Mouse (Mus musculus): Measurements from ENCODE around the gene Chd3. TPM values are rescaled to one million over a fixed set of nuclear protein-coding genes. Genes with fewer than 3 reads are reported as not detected.

Gene Chd3
- polyA plus RNA-seq, 1 experiment from 2014 or later = 91.9 TPM

DNA sequence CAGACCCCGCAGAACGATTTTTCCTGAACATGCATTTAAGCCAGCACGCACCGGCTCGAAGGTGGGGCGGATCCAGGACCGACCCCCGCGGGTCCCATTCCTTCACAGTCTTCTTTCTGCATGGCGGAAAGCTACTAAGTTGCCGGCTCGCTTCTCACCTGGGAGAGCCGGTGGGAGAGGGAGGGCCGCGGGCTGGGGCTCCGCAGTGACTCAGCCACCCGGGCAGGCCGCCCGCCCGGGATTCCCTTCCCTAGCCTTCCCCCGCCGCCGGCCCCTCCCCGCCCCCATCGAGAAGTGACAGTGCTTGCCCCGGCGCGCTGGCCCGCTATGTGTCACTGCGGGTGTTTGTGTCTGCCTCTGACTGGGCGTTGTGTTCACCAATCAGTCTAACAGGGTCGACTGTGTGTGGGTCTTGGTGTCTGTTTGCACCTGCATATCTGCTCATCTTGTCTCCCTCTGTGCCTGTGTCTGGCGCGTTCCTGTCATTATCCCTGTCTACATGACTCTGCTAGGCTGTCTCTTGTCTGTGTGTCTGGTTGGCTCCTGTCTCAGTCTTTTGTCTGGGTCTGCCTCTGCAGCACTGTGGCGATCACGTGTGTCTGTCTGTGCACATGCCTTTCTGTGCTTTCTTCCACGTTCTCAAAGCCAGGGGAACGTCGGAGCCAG is 42.5 kb upstream of the Chd3 start:
- H3K9ac ChIP-seq (replicated peaks) = peak overlapping the region; percentile 99
- no peaks in the 10 kb centered on the region for H3K9me3 ChIP-seq
- H3K36me3 ChIP-seq = peaks cover 30% of the 10 kb centered on the region
- peak overlapping the region; percentile 96 for H3K4me2 ChIP-seq (replicated peaks)
- peaks cover 70% of the 10 kb centered on the region for H3K4me1 ChIP-seq (replicated peaks)
- WGBS = 1% methylated on average over 37 of the region's 39 CpGs
- ATAC-seq = no peak
- peak overlapping the region; percentile 100 for H3K27ac ChIP-seq
- no peaks in the 10 kb centered on the region for H3K27me3 ChIP-seq
- peak overlapping the region; percentile 83 for H3K4me3 ChIP-seq (replicated peaks)

DNA sequence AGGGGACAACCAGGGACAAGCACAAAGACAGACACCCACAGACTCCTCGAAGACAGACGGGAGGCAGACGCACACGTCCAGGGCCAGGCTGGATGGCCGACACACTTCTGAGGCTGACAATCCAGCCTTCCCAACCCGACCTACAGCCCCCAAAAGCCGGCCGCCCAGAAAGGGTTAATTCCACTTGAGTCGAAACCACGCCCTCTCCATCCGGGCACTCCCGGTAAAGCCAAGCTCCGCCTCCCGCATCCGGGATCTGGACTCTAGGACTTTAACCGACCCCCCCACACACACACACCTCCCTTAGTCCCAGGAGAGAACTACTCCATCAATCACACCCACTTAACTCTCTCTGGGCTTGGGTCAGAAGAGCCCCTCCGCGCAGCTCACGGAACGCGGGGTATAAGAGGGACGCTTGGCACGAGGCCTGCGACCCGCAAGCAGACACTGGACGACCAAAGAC is 41.9 kb upstream of the Chd3 start:
- Histone ChIP-seq H3K9ac (replicated peaks) (peak overlapping the region; percentile 99), H3K9me3 (no peaks in the 10 kb centered on the region), H3K36me3 (peaks cover 36% of the 10 kb centered on the region), H3K27ac (peak overlapping the region; percentile 100), H3K4me3 (replicated peaks) (peak overlapping the region; percentile 83), H3K27me3 (no peaks in the 10 kb centered on the region), H3K4me1 (replicated peaks) (peaks cover 66% of the 10 kb centered on the region), H3K4me2 (replicated peaks) (peak overlapping the region; percentile 96)
- under 1% methylated on average over 26 of the region's 26 CpGs for WGBS
- ATAC-seq = peak; percentile 35

DNA sequence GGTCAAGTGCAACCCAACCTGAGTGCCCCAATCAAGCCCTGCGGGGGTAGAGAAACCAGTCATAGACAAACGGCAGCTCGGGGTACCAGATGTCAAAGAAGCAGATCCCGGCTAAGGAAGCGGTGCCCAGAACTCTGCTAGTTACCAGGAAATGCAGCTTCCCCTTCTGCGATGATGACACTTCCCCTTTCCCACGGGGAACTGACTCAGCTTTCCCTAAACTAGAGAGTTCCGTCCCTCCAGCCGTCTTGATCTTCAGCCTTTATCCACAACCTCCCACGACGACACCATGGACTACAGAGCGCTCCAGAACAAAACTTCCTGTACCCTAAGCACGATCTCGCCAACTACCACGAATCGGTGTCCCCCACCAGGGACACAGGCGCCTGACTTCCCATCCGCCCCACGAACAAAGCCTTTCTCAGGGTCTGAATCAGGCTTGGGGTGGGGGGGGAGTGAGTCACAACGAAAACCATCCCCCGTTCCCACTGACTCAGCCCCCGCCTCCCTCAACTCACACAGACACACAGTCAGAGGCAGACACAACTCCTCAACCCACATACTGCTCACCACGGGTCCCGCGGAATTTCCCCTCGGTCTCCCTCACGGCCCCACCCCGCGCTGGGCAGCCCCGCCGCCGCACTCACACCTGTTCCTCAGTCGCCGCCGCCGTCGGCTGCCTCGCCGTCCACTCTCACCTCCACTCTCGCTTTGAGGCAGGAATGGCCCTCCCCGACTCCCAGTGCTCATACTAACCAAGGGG is 41.3 kb upstream of the Chd3 start:
- no peaks in the 10 kb centered on the region for H3K9me3 ChIP-seq
- no peaks in the 10 kb centered on the region for H3K27me3 ChIP-seq
- H3K4me2 ChIP-seq (replicated peaks) = peak overlapping the region; percentile 96
- peaks cover 66% of the 10 kb centered on the region for H3K4me1 ChIP-seq (replicated peaks)
- peak overlapping the region; percentile 99 for H3K9ac ChIP-seq (replicated peaks)
- peaks cover 42% of the 10 kb centered on the region for H3K36me3 ChIP-seq
- ATAC-seq = peak; percentile 13; the same call in 1 of the 2 replicates
- peak overlapping the region; percentile 83 for H3K4me3 ChIP-seq (replicated peaks)
- H3K27ac ChIP-seq = peak overlapping the region; percentile 100
- WGBS = under 1% methylated on average over 41 of the region's 41 CpGs

DNA sequence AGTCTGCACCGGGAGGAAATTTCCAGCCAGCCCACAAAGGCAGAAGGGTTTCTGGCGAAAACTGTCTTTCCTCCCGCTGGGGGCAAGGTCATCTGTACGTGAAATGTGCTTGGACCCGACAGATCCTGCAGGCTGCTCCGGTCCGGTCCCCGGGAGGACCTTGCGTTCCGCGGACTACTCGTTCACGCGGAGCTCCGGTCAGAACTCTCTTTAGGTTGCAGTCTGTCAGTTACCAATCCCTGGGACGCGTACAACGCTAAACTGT is 40.8 kb upstream of the Chd3 start:
- Histone ChIP-seq H3K4me1 (replicated peaks) (peaks cover 64% of the 10 kb centered on the region), H3K4me2 (replicated peaks) (peak overlapping the region; percentile 96), H3K9ac (replicated peaks) (peak overlapping the region; percentile 99), H3K27me3 (no peaks in the 10 kb centered on the region), H3K9me3 (no peaks in the 10 kb centered on the region), H3K27ac (peak overlapping the region; percentile 100), H3K4me3 (replicated peaks) (peak overlapping the region; percentile 83), H3K36me3 (peaks cover 47% of the 10 kb centered on the region)
- WGBS = under 1% methylated on average over 18 of the region's 18 CpGs
- no peak for ATAC-seq

DNA sequence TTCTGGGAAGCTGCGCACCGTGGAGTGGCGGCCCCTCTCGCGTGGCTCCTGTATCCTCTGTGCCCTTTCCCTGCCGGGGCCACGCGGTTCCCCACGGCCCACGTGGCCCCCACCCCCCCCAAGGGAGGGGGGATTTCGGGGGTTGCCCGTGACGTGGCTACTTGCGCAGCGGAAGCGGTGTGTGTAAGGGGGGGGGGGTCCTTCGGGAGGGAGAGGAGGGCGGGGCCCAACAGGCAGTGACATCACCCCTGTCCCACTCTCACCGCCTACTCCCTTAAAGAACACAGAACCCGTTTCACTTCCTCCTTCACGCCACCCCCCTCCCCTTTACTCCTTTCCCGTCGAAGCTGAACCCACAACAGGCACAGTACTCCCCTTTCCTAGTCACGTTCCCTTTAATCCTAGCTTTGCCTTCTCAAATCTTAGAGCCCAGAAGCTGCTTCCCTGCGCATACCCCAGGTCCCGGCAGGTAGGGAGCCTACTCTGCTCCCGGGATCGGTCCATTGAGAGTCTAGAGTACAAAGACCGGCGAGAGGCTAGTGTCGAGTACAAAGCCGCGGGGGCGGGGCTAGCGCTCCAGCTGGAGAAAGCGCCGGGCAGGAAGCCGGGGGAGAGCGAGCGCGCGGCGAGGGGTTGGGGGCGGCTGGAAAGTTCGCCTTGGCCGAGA is 40.3 kb upstream of the Chd3 start:
- Histone ChIP-seq H3K9ac (replicated peaks) (peak overlapping the region; percentile 99), H3K4me2 (replicated peaks) (peak overlapping the region; percentile 96), H3K9me3 (no peaks in the 10 kb centered on the region), H3K4me1 (replicated peaks) (peaks cover 59% of the 10 kb centered on the region), H3K27ac (peak overlapping the region; percentile 100), H3K36me3 (peaks cover 52% of the 10 kb centered on the region), H3K4me3 (replicated peaks) (peak overlapping the region; percentile 83), H3K27me3 (no peaks in the 10 kb centered on the region)
- under 1% methylated on average over 39 of the region's 46 CpGs for WGBS
- peak; percentile 21 for ATAC-seq

DNA sequence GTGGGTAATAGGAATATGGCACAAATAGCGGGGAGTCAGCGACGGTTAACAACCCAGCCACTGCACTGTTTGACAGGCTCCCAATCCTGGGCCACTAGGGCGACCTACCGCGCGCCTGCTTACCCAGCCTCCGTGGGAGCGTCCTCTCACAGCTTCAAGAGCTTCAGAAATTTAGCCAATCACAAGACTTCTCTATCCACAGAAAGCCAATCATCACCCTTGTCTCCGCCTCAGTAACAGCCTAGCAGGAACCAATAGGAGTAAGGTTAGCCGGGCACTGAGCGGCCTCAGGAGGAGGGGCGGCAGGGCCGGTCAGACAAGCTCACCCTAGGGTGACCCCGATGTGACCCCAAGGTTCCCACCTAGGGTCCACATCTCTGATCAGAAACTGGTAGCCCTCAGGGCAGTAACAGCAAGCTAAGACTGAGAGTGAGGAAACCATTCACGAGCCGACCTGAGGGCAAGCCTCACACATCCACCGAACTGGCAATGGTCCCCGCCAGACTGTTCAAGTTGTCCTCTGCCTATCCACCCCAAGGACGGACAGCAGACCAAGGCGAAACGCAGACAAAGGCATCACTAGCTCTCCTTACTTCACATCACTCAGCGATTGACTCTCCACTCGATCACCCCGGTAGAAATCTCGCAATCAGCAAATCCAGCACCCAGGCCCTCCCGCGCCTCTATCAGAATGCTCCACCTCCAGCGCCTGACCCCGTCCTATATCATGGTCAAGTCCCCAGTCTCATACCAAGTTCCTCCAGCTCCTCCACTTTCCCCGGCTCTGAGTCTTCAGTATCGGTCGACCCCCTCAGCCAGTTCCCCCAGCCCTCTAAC is 39.6 kb upstream of the Chd3 start:
- Histone ChIP-seq H3K9me3 (no peaks in the 10 kb centered on the region), H3K4me1 (replicated peaks) (peaks cover 52% of the 10 kb centered on the region), H3K4me3 (replicated peaks) (peak overlapping the region; percentile 83), H3K27me3 (no peaks in the 10 kb centered on the region), H3K27ac (peak overlapping the region; percentile 100), H3K9ac (replicated peaks) (peak overlapping the region; percentile 99), H3K36me3 (peaks cover 59% of the 10 kb centered on the region), H3K4me2 (replicated peaks) (peak overlapping the region; percentile 96)
- WGBS = under 1% methylated on average over 33 of the region's 33 CpGs
- peak; percentile 68 for ATAC-seq

DNA sequence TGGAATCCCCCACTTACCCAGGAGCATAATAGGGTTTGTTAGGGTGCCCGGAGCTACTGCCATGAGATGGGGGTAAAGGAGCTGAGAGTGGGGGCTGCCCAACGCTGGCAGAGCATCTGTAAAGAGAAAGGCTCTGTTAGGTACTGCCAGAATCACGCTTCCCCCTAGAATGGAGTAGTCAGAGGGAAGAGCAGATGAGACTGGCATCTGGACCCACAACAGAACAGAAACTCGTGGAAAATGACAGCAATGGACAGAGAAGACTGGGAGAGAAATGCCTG is 38.5 kb upstream of the Chd3 start:
- peaks cover 63% of the 10 kb centered on the region for H3K36me3 ChIP-seq
- no peaks in the 10 kb centered on the region for H3K9me3 ChIP-seq
- peak overlapping the region; percentile 99; the same call in 1 of the 2 replicates for H3K9ac ChIP-seq (replicated peaks)
- H3K27me3 ChIP-seq = no peaks in the 10 kb centered on the region
- H3K4me2 ChIP-seq (replicated peaks) = peak overlapping the region; percentile 96
- 89% methylated on average over 4 of the region's 4 CpGs for WGBS
- peak overlapping the region; percentile 83 for H3K4me3 ChIP-seq (replicated peaks)
- H3K4me1 ChIP-seq (replicated peaks) = peaks cover 41% of the 10 kb centered on the region
- H3K27ac ChIP-seq = no peak overlapping the region
- ATAC-seq = no peak

DNA sequence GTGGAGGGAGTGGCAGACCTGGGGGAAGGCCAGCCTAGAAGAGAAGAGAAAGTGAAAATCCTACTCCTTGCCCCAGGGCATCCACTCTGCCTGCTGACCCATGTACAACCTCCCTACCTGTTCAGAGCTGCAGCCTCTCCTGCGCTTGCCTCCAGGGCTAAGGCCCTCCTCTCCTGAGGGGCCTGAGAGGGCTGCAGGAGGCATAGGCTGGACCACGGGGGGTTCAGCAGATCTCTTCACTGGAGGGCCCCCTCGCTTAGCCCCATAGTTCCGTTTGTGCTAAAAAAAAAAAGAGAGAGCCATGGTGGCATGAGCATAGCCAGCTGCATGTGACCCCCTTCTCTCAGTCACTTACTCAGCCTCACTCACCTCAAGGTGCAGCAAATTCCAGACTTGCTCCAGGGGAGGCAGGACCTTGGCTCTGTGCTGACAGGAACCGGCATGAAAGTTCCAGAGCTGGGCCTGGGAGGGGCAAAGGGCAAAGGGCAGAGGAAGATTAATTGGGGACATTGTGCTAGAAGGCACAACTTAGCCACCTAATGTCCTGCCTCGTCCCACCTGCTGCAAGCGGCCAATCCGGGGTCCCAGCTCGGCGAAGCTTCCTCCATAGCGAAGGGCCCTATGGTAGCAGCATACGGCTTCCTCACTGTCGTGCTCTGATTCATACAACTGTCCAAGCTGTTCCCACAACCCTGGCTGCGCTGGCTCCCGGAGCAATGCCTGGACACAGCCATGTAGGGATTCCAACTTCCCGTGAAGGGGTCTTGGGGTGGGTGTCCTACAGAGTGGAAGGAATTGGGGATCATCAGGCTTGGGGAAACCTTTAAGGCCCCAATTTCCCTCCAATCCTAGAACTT is 37.9 kb upstream of the Chd3 start:
- H3K27me3 ChIP-seq = no peaks in the 10 kb centered on the region
- H3K4me1 ChIP-seq (replicated peaks) = peaks cover 35% of the 10 kb centered on the region
- peak overlapping the region; percentile 7; the same call in 1 of the 2 replicates for H3K4me2 ChIP-seq (replicated peaks)
- no peaks in the 10 kb centered on the region for H3K9me3 ChIP-seq
- H3K9ac ChIP-seq (replicated peaks) = no peak overlapping the region
- 88% methylated on average over 16 of the region's 16 CpGs for WGBS
- ATAC-seq = no peak
- H3K27ac ChIP-seq = no peak overlapping the region
- H3K36me3 ChIP-seq = peaks cover 63% of the 10 kb centered on the region
- no peak overlapping the region for H3K4me3 ChIP-seq (replicated peaks)

DNA sequence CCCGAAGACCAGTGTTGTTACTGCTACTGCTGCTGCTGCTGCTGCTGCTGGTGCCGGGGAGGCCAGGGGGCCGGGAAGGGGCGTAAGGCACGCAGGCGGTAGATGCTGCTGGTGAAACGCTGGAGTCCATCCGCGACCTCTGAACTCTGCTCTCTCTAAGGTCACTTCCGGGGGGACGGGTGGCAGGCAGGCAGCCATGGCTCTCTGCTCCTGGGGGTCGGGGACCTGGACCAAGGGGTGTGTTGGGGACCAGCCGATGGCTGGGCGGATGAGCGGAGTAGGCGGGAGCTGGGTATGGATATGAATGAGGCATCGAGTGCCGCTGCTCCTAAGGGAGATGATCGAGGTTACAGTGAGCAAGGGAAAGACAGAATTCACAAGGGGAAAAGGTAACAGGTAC is 37.1 kb upstream of the Chd3 start:
- Histone ChIP-seq H3K9me3 (no peaks in the 10 kb centered on the region), H3K27ac (no peak overlapping the region), H3K4me2 (replicated peaks) (no peak overlapping the region), H3K4me3 (replicated peaks) (no peak overlapping the region), H3K4me1 (replicated peaks) (peaks cover 32% of the 10 kb centered on the region), H3K27me3 (no peaks in the 10 kb centered on the region), H3K9ac (replicated peaks) (no peak overlapping the region), H3K36me3 (peaks cover 67% of the 10 kb centered on the region)
- WGBS = 88% methylated on average over 19 of the region's 19 CpGs
- no peak for ATAC-seq

DNA sequence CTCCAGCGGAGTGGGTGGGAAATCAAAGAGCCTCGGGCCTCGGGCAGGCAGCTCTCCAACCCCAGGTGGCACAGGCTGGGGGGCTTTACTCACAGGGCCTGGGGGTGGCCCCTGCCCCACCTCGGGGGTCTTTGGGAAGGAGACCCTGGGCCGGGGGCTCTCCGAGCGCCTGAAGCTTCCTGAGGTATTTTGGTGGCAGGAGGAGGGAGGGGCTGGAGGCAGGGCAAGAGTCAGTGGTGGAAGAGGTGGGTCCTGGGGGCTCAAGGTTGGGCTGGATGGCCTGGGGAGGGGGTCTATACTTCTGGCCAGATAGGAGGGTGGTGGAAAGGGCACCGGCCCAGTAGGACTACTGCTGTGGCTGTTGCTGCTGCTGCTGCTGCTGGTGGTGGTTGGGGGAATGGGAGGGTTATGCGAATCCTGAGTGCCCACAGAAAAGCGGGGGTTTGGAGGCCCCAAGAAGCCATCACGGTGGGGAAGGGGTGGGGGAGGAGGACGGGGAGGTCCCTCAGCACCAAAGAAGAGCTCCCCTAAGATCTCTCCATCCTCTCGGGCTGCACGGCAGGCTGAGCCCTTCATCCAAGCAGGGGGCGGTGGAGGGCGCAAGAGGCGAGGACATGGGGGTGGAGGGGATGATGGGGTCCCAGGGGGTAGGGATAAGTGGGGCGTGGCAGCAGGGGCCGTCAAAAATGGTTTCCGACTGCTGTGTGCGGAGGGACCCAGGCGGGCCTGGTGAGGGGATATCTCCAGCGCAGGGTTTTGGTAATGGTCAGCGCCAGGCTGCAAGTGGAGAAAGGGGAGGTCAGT is 36.4 kb upstream of the Chd3 start:
- H3K9ac ChIP-seq (replicated peaks) = no peak overlapping the region
- peaks cover 74% of the 10 kb centered on the region for H3K36me3 ChIP-seq
- H3K4me3 ChIP-seq (replicated peaks) = no peak overlapping the region
- H3K9me3 ChIP-seq = no peaks in the 10 kb centered on the region
- no peak for ATAC-seq
- no peak overlapping the region for H3K27ac ChIP-seq
- H3K27me3 ChIP-seq = peaks cover 5% of the 10 kb centered on the region
- H3K4me1 ChIP-seq (replicated peaks) = peaks cover 36% of the 10 kb centered on the region
- WGBS = 92% methylated on average over 24 of the region's 24 CpGs
- H3K4me2 ChIP-seq (replicated peaks) = no peak overlapping the region
